Mouse (Mus musculus) hindlimb bud, embryonic 11.5 days (tissue): Measurements from ENCODE around the gene Sds.

Experiments
- DNase-seq: peaks from one replicate; pipeline ENCODE4 v3.0.0-alpha.2; 2012; ENCODE audit warnings: low read depth, low spot score; ENCODE audit errors: extremely low spot score

The Sds gene

GRCm38 (mm10) chr5:120439887-120440670, 36.2 kb upstream of the Sds start:
- DNase-seq = no peak

GRCm38 (mm10) chr5:120440733-120441132, 35.6 kb upstream of the Sds start:
- no peak for DNase-seq

- DNase-seq = no peak
Measured at GRCm38 (mm10) chr5:120447305-120447704, 29.0 kb upstream of the Sds start.

GRCm38 (mm10) chr5:120454756-120455337, 21.5 kb upstream of the Sds start:
- no peak for DNase-seq

- DNase-seq = no peak
Measured at GRCm38 (mm10) chr5:120456253-120456652, 20.1 kb upstream of the Sds start.

- DNase-seq = no peak
Measured at GRCm38 (mm10) chr5:120456841-120457554, 19.3 kb upstream of the Sds start.

- DNase-seq = peak; percentile 73
Measured at GRCm38 (mm10) chr5:120457628-120458027, 18.7 kb upstream of the Sds start.

GRCm38 (mm10) chr5:120459133-120459532, 17.2 kb upstream of the Sds start:
- DNase-seq = no peak

GRCm38 (mm10) chr5:120461902-120462301, 14.4 kb upstream of the Sds start:
- no peak for DNase-seq

- no peak for DNase-seq
Measured at GRCm38 (mm10) chr5:120464321-120464720, 12.0 kb upstream of the Sds start.

GRCm38 (mm10) chr5:120465062-120465461, 11.3 kb upstream of the Sds start:
- DNase-seq = no peak

GRCm38 (mm10) chr5:120465860-120466259, 10.5 kb upstream of the Sds start:
- no peak for DNase-seq

GRCm38 (mm10) chr5:120467026-120467425, 9.3 kb upstream of the Sds start:
- no peak for DNase-seq

GRCm38 (mm10) chr5:120468336-120468735, 8.0 kb upstream of the Sds start:
- no peak for DNase-seq

- DNase-seq = no peak
Measured at GRCm38 (mm10) chr5:120468830-120469229, 7.5 kb upstream of the Sds start.

GRCm38 (mm10) chr5:120471538-120471937, 4.8 kb upstream of the Sds start:
- DNase-seq = no peak

- DNase-seq = no peak
Measured at GRCm38 (mm10) chr5:120472770-120473169, 3.6 kb upstream of the Sds start, which contains the start of gene Sdsl. TSS of gene Sdsl (minus strand) at chr5:120472810.

GRCm38 (mm10) chr5:120473361-120473760, 3.0 kb upstream of the Sds start:
- DNase-seq = no peak

GRCm38 (mm10) chr5:120475861-120476260, 465 bp upstream of the Sds start:
- DNase-seq = no peak

- DNase-seq = no peak
Measured at GRCm38 (mm10) chr5:120477993-120478392, 1.7 kb downstream of the Sds start.

GRCm38 (mm10) chr5:120479538-120479937, 3.2 kb downstream of the Sds start:
- no peak for DNase-seq

- DNase-seq = no peak
Measured at GRCm38 (mm10) chr5:120481205-120481604, 4.9 kb downstream of the Sds start.
